Mouse (Mus musculus): ENCODE data around the gene Caprin1.

DNA sequence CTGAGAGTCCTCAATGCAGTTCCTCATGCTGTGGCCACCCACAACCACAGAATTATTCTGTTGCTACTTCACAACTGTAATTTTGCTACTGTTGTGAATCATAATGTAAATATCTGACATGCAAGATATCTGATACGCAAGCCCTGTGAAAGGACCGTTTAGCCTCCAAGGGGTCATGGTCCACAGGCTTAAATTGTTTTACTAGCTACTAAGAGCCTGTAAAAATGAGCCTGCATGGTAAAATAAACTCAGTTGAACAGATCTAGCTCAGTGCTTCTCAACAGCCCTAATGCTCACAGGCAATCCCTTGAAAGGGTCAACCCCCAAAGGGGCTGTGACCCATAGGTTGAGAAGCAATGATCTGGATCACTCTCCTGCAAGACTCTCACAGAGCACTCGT lies 48.4 kb downstream of the Caprin1 start:
- no peak for TF ChIP-seq GATA1 (IDR thresholded peaks at IDR 0.05; ENCODE audit: low read length)
- TF ChIP-seq TAL1 (IDR thresholded peaks at IDR 0.05; ENCODE audit: low read length), result no peak
